Mouse (Mus musculus): Measurements from ENCODE around the gene Gm6465. TPM values are rescaled to one million over a fixed set of nuclear protein-coding genes. Genes with fewer than 3 reads are reported as not detected.
"Not testable (repeated sequence)": the region's sequence is repeated elsewhere in the genome, so short reads cannot be mapped to it uniquely, and the experiment has no call there.

The Gm6465 gene
- total RNA-seq (2021): not detected
- long read RNA-seq, experiment 1: 0 reads
- long read RNA-seq, experiment 2: 0 reads

DNA sequence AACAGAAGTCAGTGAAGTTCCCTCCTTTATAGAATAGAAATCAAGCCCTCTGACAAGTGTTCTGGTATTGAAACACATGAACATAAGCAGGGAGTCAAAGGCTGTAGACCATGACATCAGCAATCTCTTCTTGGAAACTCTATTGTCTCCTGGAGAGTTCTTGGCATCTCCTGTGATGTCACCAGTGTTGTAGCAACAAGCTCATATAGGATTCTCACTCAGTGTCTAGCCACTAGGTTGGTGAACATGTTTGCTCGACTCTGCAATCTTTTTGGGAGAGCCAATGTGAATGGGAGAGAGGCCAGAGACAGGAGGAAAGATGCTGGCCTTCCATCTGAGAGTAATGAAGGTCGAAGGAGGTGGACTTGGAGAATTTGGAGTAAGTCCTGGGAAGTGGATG is at the start of gene Gm6465:
Gene Gm6465, plus strand, starts transcription at position 301 of the 400 bp plus-strand sequence.
- intact Hi-C loops (cut with DNase I; ENCODE audit: low total_unique reads); DNase-seq: not testable (repeated sequence)

DNA sequence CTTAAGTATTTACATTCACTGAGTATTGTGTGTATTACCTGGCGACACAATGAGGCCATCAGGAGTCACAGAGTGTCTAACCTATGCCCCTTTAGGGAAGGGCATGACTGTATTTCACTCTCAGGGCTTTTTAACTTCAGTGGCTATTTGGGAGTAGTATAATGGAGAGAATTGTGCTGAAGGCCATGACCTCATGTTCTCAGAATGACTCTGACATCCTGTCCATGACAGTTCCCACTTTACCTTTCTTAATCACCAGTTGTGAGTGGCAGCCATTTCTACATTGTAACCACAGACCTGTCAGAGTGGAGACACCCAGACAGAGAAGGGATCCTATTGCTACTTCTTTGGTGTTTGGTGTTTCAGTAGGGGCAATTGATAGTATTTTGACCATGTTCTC is 485 bp downstream of the Gm6465 start:
- intact Hi-C loops (cut with DNase I; ENCODE audit: low total_unique reads); DNase-seq: not testable (repeated sequence)

GRCm38 (mm10) chr5:11857909-11858308 is 12.6 kb downstream of the Gm6465 start:
- DNase-seq; intact Hi-C loops (cut with DNase I; ENCODE audit: low total_unique reads): not testable (repeated sequence)

Other genes with a start within 250 kb of the Gm6465 start
- not detected for gene Gm8922, start 163.6 kb upstream of the Gm6465 start, total RNA-seq (2021)
- gene Gm8926, start 75.0 kb upstream of the Gm6465 start, total RNA-seq (2021): not detected
- gene 4933402N22Rik, start 72.5 kb downstream of the Gm6465 start, total RNA-seq (2021): not detected